Mouse (Mus musculus) spleen, adult 2 months (tissue): ENCODE results near the gene Iqschfp.

Experiments
- CTCF ChIP-seq: fragments of 200-500 bp; IDR thresholded peaks from 2 replicates; pipeline ENCODE4 v1.5.1; 2011; ENCODE audit warnings: mild to moderate bottlenecking, inconsistent platforms; ENCODE audit not compliant: insufficient read depth, insufficient read length, insufficient replicate concordance; ENCODE audit errors: extremely low read depth
- POLR2A ChIP-seq: fragments of 200-500 bp; IDR thresholded peaks from 2 replicates; pipeline ENCODE4 v1.6.1; 2011; ENCODE audit warnings: low read depth, low read length, inconsistent platforms

- TF ChIP-seq CTCF: no peak
- TF ChIP-seq POLR2A: no peak
Measured at GRCm38 (mm10) chr3:67961934-67962639, 70.1 kb downstream of the Iqschfp start.
